Mouse (Mus musculus) intestine, embryonic 14.5 days (tissue): Measurements from ENCODE around the gene Rnf123. TPM values are rescaled to one million over a fixed set of nuclear protein-coding genes. Genes with fewer than 3 reads are reported as not detected.
A peak's percentile ranks its signal among the peaks of the same experiment; 100 is the strongest.

ENCODE experiments used
- ATAC-seq: fragments of 200-750 bp; cut with Nextera tagmentation; replicated peaks from 2 replicates; pipeline ENCODE4 v1.8.0; 2017; ENCODE audit warnings: low read depth, moderate number of reproducible peaks, moderate TSS enrichment, moderate library complexity; ENCODE audit not compliant: low FRiP score, low TSS enrichment
- DNase-seq: peaks from one replicate; pipeline ENCODE4 v3.0.0-alpha.2; 2018; ENCODE audit warnings: low spot score
- H3K27ac ChIP-seq: fragments of 300-500 bp; sonication (generic); 2 replicates; pipeline ENCODE4 v1.5.1; 2014; ENCODE audit warnings: low read depth, mild to moderate bottlenecking, control low read depth
- H3K27me3 ChIP-seq: fragments of 300-500 bp; sonication (generic); replicated peaks from 2 replicates; pipeline ENCODE4 v1.6.1; 2014; ENCODE audit warnings: low read length, control low read depth; ENCODE audit not compliant: control insufficient read depth, insufficient read depth
- H3K36me3 ChIP-seq: fragments of 300-500 bp; sonication (generic); 2 replicates; pipeline ENCODE4 v1.6.1; 2014; ENCODE audit warnings: low read length, control low read depth; ENCODE audit not compliant: control insufficient read depth, insufficient read depth
- H3K4me1 ChIP-seq: fragments of 300-500 bp; sonication (generic); replicated peaks from 2 replicates; pipeline ENCODE4 v1.6.1; 2014; ENCODE audit warnings: low read length, control low read depth, mixed read lengths; ENCODE audit not compliant: control insufficient read depth, insufficient read depth
- H3K4me2 ChIP-seq: fragments of 300-500 bp; sonication (generic); 2 replicates; pipeline ENCODE4 v1.6.1; 2014; ENCODE audit warnings: low read length
- H3K4me3 ChIP-seq: fragments of 300-500 bp; sonication (generic); 2 replicates; pipeline ENCODE4 v1.5.1; 2014; ENCODE audit warnings: low read depth, low read length, control low read depth, mixed read lengths
- H3K9ac ChIP-seq: fragments of 300-500 bp; sonication (generic); 2 replicates; pipeline ENCODE4 v1.6.1; 2014; ENCODE audit warnings: mild to moderate bottlenecking, low read length
- H3K9me3 ChIP-seq: fragments of 300-500 bp; sonication (generic); 2 replicates; pipeline ENCODE4 v1.6.1; 2016; ENCODE audit warnings: low read length, control low read depth; ENCODE audit not compliant: control insufficient read depth
- WGBS: fragments of 180-500 bp; shearing (Covaris S2); extraction: QIAGEN DNeasy Blood & Tissue Kit; methylation state at CpG from one replicate; pipeline ENCODE4 v1.1.7; 2014; 5-methylcytosine and 5-hydroxymethylcytosine counted together
- polyA plus RNA-seq: library from polyadenylated mRNA; unstranded; fragments of >200 nt; fragmentation: Nextera tagmentation; extraction: Ambion mirVana; gene quantifications from 2 replicates; pipeline ENCODE4 v1.2.1, GENCODE M21; 2014

Rnf123 gene
- polyA plus RNA-seq, 1 experiment from 2014 or later, result 33.2 TPM

GRCm38 (mm10) chr9:108073141-108073930 is 9.8 kb downstream of the Rnf123 start:
- Histone ChIP-seq H3K4me2 (no peak overlapping the region), H3K9me3 (no peaks in the 10 kb centered on the region), H3K36me3 (peaks cover 17% of the 10 kb centered on the region; the same call in 1 of the 2 replicates), H3K27me3 (no peaks in the 10 kb centered on the region), H3K4me3 (no peak overlapping the region), H3K9ac (no peak overlapping the region), H3K4me1 (peaks cover 6% of the 10 kb centered on the region; the same call in 1 of the 2 replicates), H3K27ac (no peak overlapping the region)
- no peak for DNase-seq
- no peak for ATAC-seq
- WGBS, result 63% methylated on average over 7 of the region's 7 CpGs

- 56% methylated on average over 9 of the region's 9 CpGs for WGBS
- 0 out of 2 replicates have a peak overlapping the region, but pooled peaks have one; percentile 2 for H3K27ac ChIP-seq
- no peak for DNase-seq
- H3K4me3 ChIP-seq, result no peak overlapping the region
- no peak overlapping the region for H3K4me2 ChIP-seq
- H3K27me3 ChIP-seq, result no peaks in the 10 kb centered on the region
- no peaks in the 10 kb centered on the region for H3K9me3 ChIP-seq
- H3K36me3 ChIP-seq, result peaks cover 17% of the 10 kb centered on the region; the same call in 1 of the 2 replicates
- H3K9ac ChIP-seq, result no peak overlapping the region
- ATAC-seq, result no peak
- no peaks in the 10 kb centered on the region for H3K4me1 ChIP-seq
These were observed 10.6 kb downstream of the Rnf123 start for GRCm38 (mm10) chr9:108072481-108072924.

- Histone ChIP-seq H3K4me1 (no peaks in the 10 kb centered on the region), H3K27me3 (no peaks in the 10 kb centered on the region), H3K9ac (no peak overlapping the region), H3K9me3 (no peaks in the 10 kb centered on the region), H3K4me3 (no peak overlapping the region), H3K27ac (no peak overlapping the region), H3K4me2 (no peak overlapping the region), H3K36me3 (peaks cover 17% of the 10 kb centered on the region; the same call in 1 of the 2 replicates)
- DNase-seq (no peak), ATAC-seq (no peak)
- 77% methylated on average over 4 of the region's 4 CpGs for WGBS
These were observed 11.3 kb downstream of the Rnf123 start for GRCm38 (mm10) chr9:108071801-108072200.

- H3K4me3 ChIP-seq, result no peak overlapping the region
- H3K27ac ChIP-seq, result no peak overlapping the region
- no peaks in the 10 kb centered on the region for H3K4me1 ChIP-seq
- no peak overlapping the region for H3K4me2 ChIP-seq
- no peak for ATAC-seq
- peaks cover 17% of the 10 kb centered on the region; the same call in 1 of the 2 replicates for H3K36me3 ChIP-seq
- 89% methylated on average over 7 of the region's 7 CpGs for WGBS
- H3K9ac ChIP-seq, result no peak overlapping the region
- DNase-seq, result no peak
- H3K9me3 ChIP-seq, result no peaks in the 10 kb centered on the region
- no peaks in the 10 kb centered on the region for H3K27me3 ChIP-seq
These were observed 13.6 kb downstream of the Rnf123 start for GRCm38 (mm10) chr9:108069529-108069928.

GRCm38 (mm10) chr9:108069007-108069406 is 14.1 kb downstream of the Rnf123 start:
- no peaks in the 10 kb centered on the region for H3K9me3 ChIP-seq
- H3K4me1 ChIP-seq, result no peaks in the 10 kb centered on the region
- H3K27me3 ChIP-seq, result no peaks in the 10 kb centered on the region
- no peak overlapping the region for H3K4me2 ChIP-seq
- WGBS, result 86% methylated on average over 9 of the region's 9 CpGs
- DNase-seq (no peak), ATAC-seq (no peak)
- H3K36me3 ChIP-seq, result peaks cover 21% of the 10 kb centered on the region
- no peak overlapping the region for H3K4me3 ChIP-seq
- no peak overlapping the region for H3K27ac ChIP-seq
- H3K9ac ChIP-seq, result no peak overlapping the region

- Histone ChIP-seq H3K4me1 (no peaks in the 10 kb centered on the region), H3K27ac (no peak overlapping the region), H3K9me3 (no peaks in the 10 kb centered on the region), H3K4me2 (no peak overlapping the region), H3K27me3 (no peaks in the 10 kb centered on the region), H3K9ac (no peak overlapping the region), H3K4me3 (no peak overlapping the region), H3K36me3 (peaks cover 32% of the 10 kb centered on the region)
- 0 out of 2 replicates have a peak, but pooled peaks have one; percentile 33 for ATAC-seq
- 20% methylated on average over 8 of the region's 8 CpGs for WGBS
- DNase-seq, result peak; percentile 96
These were observed 15.2 kb downstream of the Rnf123 start for GRCm38 (mm10) chr9:108067900-108068299.

- H3K36me3 ChIP-seq, result peaks cover 38% of the 10 kb centered on the region
These were observed 15.9 kb downstream of the Rnf123 start for GRCm38 (mm10) chr9:108067199-108067598.

GRCm38 (mm10) chr9:108065491-108066011 is 17.6 kb downstream of the Rnf123 start:
- Histone ChIP-seq H3K36me3 (peaks cover 29% of the 10 kb centered on the region), H3K4me1 (no peaks in the 10 kb centered on the region), H3K27ac (no peak overlapping the region), H3K4me2 (no peak overlapping the region), H3K4me3 (no peak overlapping the region), H3K27me3 (no peaks in the 10 kb centered on the region), H3K9ac (no peak overlapping the region), H3K9me3 (no peaks in the 10 kb centered on the region)
- 49% methylated on average over 5 of the region's 5 CpGs for WGBS
- ATAC-seq, result no peak
- DNase-seq, result peak; percentile 73

More at GRCm38 (mm10) chr9:108067199-108067598, 15.9 kb downstream of the Rnf123 start:
- H3K4me3 ChIP-seq, result no peak overlapping the region
- no peaks in the 10 kb centered on the region for H3K9me3 ChIP-seq
- no peak overlapping the region for H3K27ac ChIP-seq
- no peaks in the 10 kb centered on the region for H3K4me1 ChIP-seq
- H3K4me2 ChIP-seq, result no peak overlapping the region
- no peak for ATAC-seq
- no peaks in the 10 kb centered on the region for H3K27me3 ChIP-seq
- no peak for DNase-seq
- WGBS, result 83% methylated on average over 7 of the region's 7 CpGs
- no peak overlapping the region for H3K9ac ChIP-seq
